Mouse (Mus musculus) kidney, embryonic 14.5 days (tissue): ENCODE measurements around the gene Runx1. TPM values are rescaled to one million over a fixed set of nuclear protein-coding genes. Genes with fewer than 3 reads are reported as not detected.

Source experiments
- ATAC-seq: fragments of 200-750 bp; cut with Nextera tagmentation; 2 replicates; pipeline ENCODE4 v1.8.0; 2017; ENCODE audit warnings: moderate number of reproducible peaks, mild to moderate bottlenecking, moderate TSS enrichment, moderate library complexity; ENCODE audit not compliant: low FRiP score, low TSS enrichment
- H3K27ac ChIP-seq: fragments of 300-500 bp; sonication (generic); 2 replicates; pipeline ENCODE4 v1.5.1; 2014; ENCODE audit warnings: low read depth, mild to moderate bottlenecking, low read length, moderate library complexity, mixed read lengths
- H3K27me3 ChIP-seq: fragments of 300-500 bp; sonication (generic); 2 replicates; pipeline ENCODE4 v1.6.1; 2014; ENCODE audit warnings: mild to moderate bottlenecking, low read length; ENCODE audit not compliant: control insufficient read depth, insufficient read depth
- H3K36me3 ChIP-seq: fragments of 300-500 bp; sonication (generic); 2 replicates; pipeline ENCODE4 v1.6.1; 2014; ENCODE audit warnings: low read length, mixed read lengths; ENCODE audit not compliant: control insufficient read depth, insufficient read depth
- H3K4me1 ChIP-seq: fragments of 300-500 bp; sonication (generic); 2 replicates; pipeline ENCODE4 v1.6.1; 2014; ENCODE audit warnings: low read length, mixed read lengths; ENCODE audit not compliant: control insufficient read depth, insufficient read depth
- H3K4me2 ChIP-seq: fragments of 300-500 bp; sonication (generic); replicated peaks from 2 replicates; pipeline ENCODE4 v1.6.1; 2014; ENCODE audit warnings: low read depth, mild to moderate bottlenecking, low read length
- H3K4me3 ChIP-seq: fragments of 300-500 bp; sonication (generic); 2 replicates; pipeline ENCODE4 v1.5.1; 2014; ENCODE audit warnings: mild to moderate bottlenecking, low read length
- H3K9ac ChIP-seq: fragments of 300-500 bp; sonication (generic); 2 replicates; pipeline ENCODE4 v1.6.1; 2014; ENCODE audit warnings: low read depth, mild to moderate bottlenecking, low read length, moderate library complexity
- H3K9me3 ChIP-seq: fragments of 300-500 bp; sonication (generic); 2 replicates; pipeline ENCODE4 v1.6.1; 2016; ENCODE audit warnings: low read length; ENCODE audit not compliant: control insufficient read depth
- WGBS: fragments of 180-500 bp; shearing (Covaris S2); extraction: QIAGEN DNeasy Blood & Tissue Kit; methylation state at CpG from one replicate; pipeline ENCODE4 v1.1.7; 2014; 5-methylcytosine and 5-hydroxymethylcytosine counted together
- polyA plus RNA-seq: library from polyadenylated mRNA; unstranded; fragments of >200 nt; fragmentation: Nextera tagmentation; extraction: Ambion mirVana; gene quantifications from 2 replicates; pipeline ENCODE4 v1.2.1, GENCODE M21; 2014

Runx1 gene
- 0.90 and 1.3 TPM in 2 replicates for polyA plus RNA-seq

DNA sequence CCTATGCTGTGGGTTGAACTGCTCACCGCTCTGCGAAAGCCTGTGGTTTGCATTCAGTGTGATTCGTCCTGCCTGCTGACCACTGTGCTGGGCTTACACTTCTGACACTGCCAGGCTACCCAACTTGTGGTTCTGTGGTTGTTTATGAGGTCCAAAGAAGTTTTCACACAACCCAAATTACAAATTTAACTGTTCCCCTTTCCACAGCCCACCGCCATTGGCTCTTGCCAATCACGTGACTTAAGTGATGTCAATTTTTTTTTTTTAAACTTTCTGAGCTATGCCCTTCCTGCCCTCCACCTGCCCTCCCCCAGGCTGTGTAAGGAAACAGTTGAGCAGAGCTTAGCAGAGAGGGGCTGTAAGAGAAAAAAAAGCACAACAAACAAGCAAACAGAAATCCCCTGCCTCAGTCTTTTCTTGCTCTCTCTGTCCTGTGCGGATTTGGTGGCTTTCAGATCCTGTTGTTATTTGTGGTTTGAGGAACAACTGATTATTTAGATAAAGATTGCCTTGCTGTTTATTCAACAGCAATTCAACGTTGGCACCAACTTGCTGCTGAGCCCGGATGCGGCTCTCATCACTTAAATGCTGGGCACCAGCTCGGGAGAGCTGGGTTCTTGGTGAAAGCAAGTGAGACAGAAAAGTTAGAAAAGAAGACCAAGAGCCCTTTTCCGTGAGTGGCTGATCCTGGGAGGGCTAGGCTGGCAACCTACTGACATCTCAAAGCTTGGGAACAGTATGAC is at the start of gene Runx1:
Gene Runx1 (minus strand): TSS at position 242 of the 743 bp plus-strand sequence.
- H3K27ac ChIP-seq, result no peak within 1 kb of the TSS
- H3K27me3 ChIP-seq, result no peaks in the 10 kb centered on the region; the same call in 1 of the 2 replicates
- H3K36me3 ChIP-seq, result no peaks in the 10 kb centered on the region
- H3K4me2 ChIP-seq, result no peak within 1 kb of the TSS
- no peaks in the 10 kb centered on the region for H3K9me3 ChIP-seq
- no peak within 1 kb of the TSS for H3K4me3 ChIP-seq
- WGBS, result 87% methylated on average over 11 of the region's 11 CpGs
- no peak for ATAC-seq
- H3K4me1 ChIP-seq, result 0 out of 2 replicates have a peak, but pooled peaks cover 10% of the 10 kb centered on the region
- H3K9ac ChIP-seq, result no peak within 1 kb of the TSS

DNA sequence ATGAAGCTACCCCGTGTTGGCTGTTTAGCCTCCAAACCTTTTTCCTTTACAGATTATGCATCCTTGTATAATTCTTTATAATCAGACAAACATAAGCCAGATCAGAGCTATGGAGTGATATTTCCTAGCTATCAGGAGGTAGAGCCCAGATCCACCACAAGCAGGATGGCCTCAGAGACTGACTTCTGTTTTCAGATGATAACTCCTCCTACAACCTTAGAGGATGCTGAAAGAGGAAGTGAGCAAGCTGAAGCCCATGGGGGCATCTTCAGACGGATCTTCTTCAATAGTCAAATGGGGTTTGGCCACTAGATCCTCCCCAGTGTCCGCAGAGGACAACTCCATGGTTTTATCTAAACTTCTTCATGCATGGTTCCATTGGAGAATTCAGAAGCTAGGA is 48.1 kb upstream of the Runx1 start:
- Histone ChIP-seq H3K4me2 (no peak overlapping the region), H3K4me1 (no peaks in the 10 kb centered on the region), H3K27me3 (no peaks in the 10 kb centered on the region), H3K36me3 (no peaks in the 10 kb centered on the region), H3K9ac (no peak overlapping the region), H3K4me3 (no peak overlapping the region), H3K27ac (no peak overlapping the region), H3K9me3 (no peaks in the 10 kb centered on the region)
- WGBS, result 92% methylated on average over 3 of the region's 3 CpGs
- ATAC-seq, result no peak

DNA sequence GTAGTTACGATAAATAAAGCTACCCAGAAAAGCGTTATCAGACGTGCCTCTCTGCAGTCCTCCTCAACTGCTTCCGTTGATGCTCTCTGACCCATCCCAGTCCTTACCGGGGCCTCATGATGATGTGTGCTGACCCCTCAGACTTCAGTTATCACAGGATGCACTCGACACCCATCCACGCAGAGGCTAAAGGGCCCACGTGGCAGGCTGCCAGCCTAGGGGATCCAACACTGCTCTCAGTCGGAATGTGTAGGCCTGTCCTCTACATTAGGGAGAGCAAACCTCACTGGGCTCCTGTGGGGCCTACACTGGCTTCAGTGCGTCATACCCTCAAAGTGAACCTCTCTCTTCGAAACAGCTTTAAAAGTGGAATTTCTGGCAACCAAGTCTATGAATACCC is 45.8 kb upstream of the Runx1 start:
- no peak overlapping the region for H3K4me2 ChIP-seq
- 83% methylated on average over 11 of the region's 11 CpGs for WGBS
- H3K27ac ChIP-seq, result no peak overlapping the region
- H3K27me3 ChIP-seq, result no peaks in the 10 kb centered on the region
- H3K4me1 ChIP-seq, result no peaks in the 10 kb centered on the region
- H3K9me3 ChIP-seq, result no peaks in the 10 kb centered on the region
- ATAC-seq, result no peak
- no peaks in the 10 kb centered on the region for H3K36me3 ChIP-seq
- no peak overlapping the region for H3K4me3 ChIP-seq
- no peak overlapping the region for H3K9ac ChIP-seq

DNA sequence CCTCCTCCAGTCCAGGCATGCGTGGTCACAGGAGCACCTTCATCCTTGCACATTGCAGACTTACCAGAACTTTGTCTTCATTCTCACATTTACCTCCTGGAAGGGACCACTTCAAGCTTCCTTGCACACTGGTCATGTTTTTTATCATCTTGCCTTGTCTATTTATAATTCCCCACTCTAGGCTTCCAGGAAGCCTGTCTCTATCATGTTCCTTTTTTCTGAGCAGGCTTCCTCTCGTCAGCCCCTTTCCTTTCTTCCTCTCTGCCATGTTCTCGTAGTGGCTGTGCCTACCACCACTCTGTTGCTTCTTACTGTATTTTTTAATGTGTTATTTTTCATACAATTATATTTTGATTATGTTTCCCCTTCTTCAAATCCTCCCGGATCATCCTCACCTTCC is 42.6 kb upstream of the Runx1 start:
- Histone ChIP-seq H3K36me3 (no peaks in the 10 kb centered on the region), H3K27ac (no peak overlapping the region), H3K4me2 (no peak overlapping the region), H3K4me3 (no peak overlapping the region), H3K27me3 (no peaks in the 10 kb centered on the region), H3K9me3 (no peaks in the 10 kb centered on the region), H3K9ac (no peak overlapping the region), H3K4me1 (no peaks in the 10 kb centered on the region)
- WGBS, result 81% methylated on average over 4 of the region's 4 CpGs
- no peak for ATAC-seq

DNA sequence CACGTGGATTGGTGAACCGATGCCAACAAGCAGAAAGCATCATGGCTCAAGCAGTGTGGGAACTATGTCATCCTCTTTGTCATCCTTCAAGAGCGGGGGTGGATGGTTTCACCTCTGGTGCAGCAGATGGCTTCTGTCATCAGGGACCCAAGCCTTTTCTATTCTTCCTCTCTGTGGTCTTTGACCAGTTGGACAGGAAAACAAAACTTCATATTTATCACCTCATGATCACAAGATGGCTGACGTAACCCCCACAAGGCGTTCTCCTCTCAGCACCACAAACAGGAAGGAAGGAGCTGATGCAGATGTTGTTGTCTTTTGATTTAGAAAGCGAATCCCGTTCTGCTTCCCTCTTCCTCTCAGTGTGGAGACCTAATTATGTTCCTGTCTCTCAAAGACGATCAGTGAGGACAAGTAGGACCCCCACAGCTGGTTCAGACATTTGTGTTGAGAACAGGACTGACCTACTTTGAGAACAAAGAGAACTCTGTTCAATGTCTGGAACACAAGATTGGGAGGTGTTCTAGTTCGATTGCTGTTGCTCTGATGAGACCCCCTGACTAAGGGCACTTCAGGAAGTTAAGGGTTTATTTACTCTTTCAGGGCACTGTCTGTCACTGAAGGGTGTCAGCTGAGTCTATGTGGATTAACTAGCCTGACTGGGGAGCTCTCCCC is 41.4 kb upstream of the Runx1 start:
- Histone ChIP-seq H3K4me1 (no peaks in the 10 kb centered on the region), H3K27me3 (no peaks in the 10 kb centered on the region), H3K4me3 (no peak overlapping the region), H3K4me2 (no peak overlapping the region), H3K9me3 (no peaks in the 10 kb centered on the region), H3K9ac (no peak overlapping the region), H3K36me3 (no peaks in the 10 kb centered on the region), H3K27ac (no peak overlapping the region)
- no peak for ATAC-seq
- 64% methylated on average over 9 of the region's 9 CpGs for WGBS

DNA sequence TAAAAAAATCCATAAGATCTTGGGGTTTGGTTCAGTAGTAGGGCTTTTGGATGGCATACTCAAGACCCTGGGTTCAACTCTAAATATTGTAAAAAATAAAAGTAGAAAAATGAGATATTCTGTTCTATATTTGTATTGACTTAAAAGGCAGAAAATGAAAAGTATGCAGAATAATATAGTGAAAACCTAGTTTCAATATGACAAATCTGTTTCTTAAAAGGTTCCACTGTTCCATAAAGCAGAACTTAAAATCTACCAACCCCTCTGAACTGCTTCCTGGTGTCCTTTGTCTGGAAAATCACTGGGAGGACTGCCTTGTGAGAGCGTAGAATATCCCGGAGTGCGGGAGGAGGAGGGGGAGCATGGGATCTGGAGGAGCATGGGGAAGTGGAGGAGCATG is 39.4 kb upstream of the Runx1 start:
- no peaks in the 10 kb centered on the region for H3K27me3 ChIP-seq
- ATAC-seq, result no peak
- H3K9me3 ChIP-seq, result no peaks in the 10 kb centered on the region
- no peak overlapping the region for H3K27ac ChIP-seq
- H3K36me3 ChIP-seq, result no peaks in the 10 kb centered on the region
- no peak overlapping the region for H3K4me2 ChIP-seq
- no peak overlapping the region for H3K4me3 ChIP-seq
- H3K9ac ChIP-seq, result no peak overlapping the region
- no peaks in the 10 kb centered on the region for H3K4me1 ChIP-seq
- 88% methylated on average over 3 of the region's 3 CpGs for WGBS

DNA sequence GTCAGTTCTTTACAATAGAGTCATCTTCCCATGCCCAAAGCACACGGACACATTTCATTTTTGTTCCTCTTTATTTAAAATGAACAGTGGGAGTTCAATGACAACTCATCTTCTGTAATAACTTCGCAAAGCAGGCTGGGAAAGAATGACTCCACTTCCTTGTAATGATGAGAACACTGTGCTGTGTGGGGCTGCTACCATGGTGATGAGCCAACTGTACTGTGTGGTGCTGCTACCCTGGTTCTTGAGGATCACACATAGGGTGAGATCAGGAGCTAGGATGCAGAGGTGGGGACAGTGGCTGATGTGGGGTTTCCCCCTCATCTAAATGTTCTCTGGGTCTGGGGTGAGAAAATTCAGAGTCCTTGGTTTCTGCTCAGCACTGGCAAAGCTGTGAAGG is 38.2 kb upstream of the Runx1 start:
- H3K4me3 ChIP-seq, result no peak overlapping the region
- no peak overlapping the region for H3K4me2 ChIP-seq
- H3K9me3 ChIP-seq, result no peaks in the 10 kb centered on the region
- no peak for ATAC-seq
- no peak overlapping the region for H3K9ac ChIP-seq
- WGBS, result 83% methylated on average over 2 of the region's 2 CpGs
- no peaks in the 10 kb centered on the region for H3K4me1 ChIP-seq
- no peak overlapping the region for H3K27ac ChIP-seq
- no peaks in the 10 kb centered on the region for H3K36me3 ChIP-seq
- no peaks in the 10 kb centered on the region for H3K27me3 ChIP-seq

DNA sequence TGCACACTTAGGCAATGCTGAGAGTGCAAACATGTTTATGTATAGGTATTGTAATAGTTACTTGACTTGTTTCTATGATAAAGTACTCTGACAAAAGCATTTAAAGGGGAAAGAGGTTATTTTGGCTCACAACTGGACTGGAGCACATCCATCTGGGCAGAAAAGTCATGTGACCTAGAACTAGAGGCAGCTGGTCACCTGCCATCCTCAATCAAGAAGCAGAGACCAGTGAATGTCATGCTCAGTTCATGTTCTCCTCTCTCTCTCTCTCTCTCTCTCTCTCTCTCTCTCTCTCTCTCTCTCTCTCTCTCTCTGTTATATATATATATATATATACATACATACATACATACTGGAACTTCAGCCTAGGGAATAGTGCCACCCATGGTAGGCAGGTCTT is 37.2 kb upstream of the Runx1 start:
- no peak for ATAC-seq
- no peaks in the 10 kb centered on the region for H3K27me3 ChIP-seq
- no peaks in the 10 kb centered on the region for H3K9me3 ChIP-seq
- H3K4me1 ChIP-seq, result no peaks in the 10 kb centered on the region
- H3K9ac ChIP-seq, result no peak overlapping the region
- no peak overlapping the region for H3K27ac ChIP-seq
- H3K4me3 ChIP-seq, result no peak overlapping the region
- H3K36me3 ChIP-seq, result no peaks in the 10 kb centered on the region
- H3K4me2 ChIP-seq, result no peak overlapping the region

DNA sequence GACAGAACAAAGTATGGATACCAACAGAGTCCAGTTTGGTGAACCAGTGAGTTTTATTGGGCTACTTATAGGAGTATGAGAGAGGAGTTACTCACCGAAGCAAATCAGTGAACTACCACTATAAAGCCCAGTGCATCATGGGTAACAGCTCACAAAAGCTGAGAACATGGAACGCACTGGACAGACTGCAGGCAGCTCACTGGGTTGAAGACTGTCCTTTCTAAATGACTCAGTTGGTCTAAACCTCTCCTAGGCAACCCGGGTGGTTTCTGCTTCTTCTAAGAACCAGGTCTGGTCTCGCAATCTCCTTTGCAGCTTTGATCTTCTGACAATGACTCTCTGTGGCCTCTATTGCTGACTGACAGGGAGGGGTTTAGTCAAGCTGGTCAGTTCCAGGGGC is 36.5 kb upstream of the Runx1 start:
- Histone ChIP-seq H3K27me3 (no peaks in the 10 kb centered on the region), H3K36me3 (no peaks in the 10 kb centered on the region), H3K9ac (no peak overlapping the region), H3K27ac (no peak overlapping the region), H3K9me3 (no peaks in the 10 kb centered on the region), H3K4me2 (no peak overlapping the region), H3K4me1 (no peaks in the 10 kb centered on the region), H3K4me3 (no peak overlapping the region)
- ATAC-seq, result no peak
- WGBS, result 76% methylated on average over 4 of the region's 4 CpGs
